Comparison of ENCODE assay signal across 8 mouse cellular contexts in genomic region chr4:129048501-129049305, GRCm38 (mm10). TPM values are rescaled to one million over a fixed set of nuclear protein-coding genes. Genes with fewer than 3 reads are reported as not detected.
A peak's percentile ranks its signal among the peaks of the same experiment; 100 is the strongest.
DNase-seq lines count a peak whose midpoint lies in the region; ATAC-seq and TF ChIP-seq lines count a peak whose summit lies in the region.

No protein-coding gene starts in this region.

- H3K79me2 ChIP-seq in myocyte (ENCODE audit: control insufficient read depth, insufficient read depth), result no peaks in the 10 kb centered on the region

- no peaks in the 10 kb centered on the region for H3K36me3 ChIP-seq in liver, embryonic 12.5 days
- no peaks in the 10 kb centered on the region for H3K36me3 ChIP-seq in myocyte (ENCODE audit: control insufficient read depth, insufficient read depth)

- WGBS in liver, embryonic 12.5 days (ENCODE audit: insufficient replicate concordance), result 1% methylated on average over 45 of the region's 52 CpGs

- no peaks in the 10 kb centered on the region for H3K9me3 ChIP-seq in liver, embryonic 12.5 days (replicated peaks)

- no peak overlapping the region for H3K27ac ChIP-seq in liver, embryonic 12.5 days

- H3ac ChIP-seq in myocyte (ENCODE audit: control insufficient read depth, insufficient read length), result peak overlapping the region; percentile 22

- ATAC-seq in liver, embryonic 12.5 days, result peak; percentile 12; the same call in 1 of the 2 replicates

- H3K9ac ChIP-seq in liver, embryonic 12.5 days, result peak overlapping the region; percentile 62

- H3K4me3 ChIP-seq in liver, embryonic 12.5 days, result peak overlapping the region; percentile 59
- H3K4me3 ChIP-seq in myocyte, result peak overlapping the region; percentile 22

- peaks cover 72% of the 10 kb centered on the region for H3K27me3 ChIP-seq in liver, embryonic 12.5 days (replicated peaks)
- peaks cover 5% of the 10 kb centered on the region for H3K27me3 ChIP-seq in myocyte (ENCODE audit: control insufficient read depth, insufficient read depth, insufficient read length)

- peak overlapping the region; percentile 93 for H3K4me2 ChIP-seq in liver, embryonic 12.5 days
- peak overlapping the region; percentile 90 for H3K4me2 ChIP-seq in myocyte (ENCODE audit: low read depth)

- DNase-seq in B cell, adult 2 months, result peak; percentile 52
- peak; percentile 61 to 66 for DNase-seq in adrenal gland, adult 18-20 months (ENCODE audit: low spot score in 2 of 2)
- peak; percentile 86 for DNase-seq in embryo, embryonic 9.5 days (ENCODE audit: extremely low spot score)
- DNase-seq in heart, adult 9 months (ENCODE audit: low spot score in 2 of 2), result peak; percentile 54 to 68
- peak; percentile 79 for DNase-seq in kidney, postnatal 10 days
- peak; percentile 90 for DNase-seq in testis, postnatal 10 days (ENCODE audit: low spot score)

- no peak for TF ChIP-seq POLR2A in myocyte (IDR thresholded peaks at IDR 0.05; ENCODE audit: insufficient read length, low read depth)

- H3K4me1 ChIP-seq in liver, embryonic 12.5 days, result peaks cover 54% of the 10 kb centered on the region

TF ChIP-seq in myocyte, 11 proteins besides CTCF, POLR2A, EP300 and RAD21:
- TF ChIP-seq TCF3 (IDR thresholded peaks at IDR 0.05; ENCODE audit: insufficient read length, low read depth) (no peak), REST (IDR thresholded peaks at IDR 0.05; ENCODE audit: insufficient read depth, insufficient read length) (no peak), MYOG (IDR thresholded peaks at IDR 0.05; ENCODE audit: control insufficient read depth in 1 of 3, insufficient read depth in 1 of 3, insufficient read length in 2 of 3, low read depth in 2 of 3) (peak in 1 of 3 experiments; percentile 31), SRF (IDR thresholded peaks at IDR 0.05; ENCODE audit: control insufficient read depth, insufficient read length, low read depth) (no peak), E2F4 (IDR thresholded peaks at IDR 0.05; ENCODE audit: insufficient read depth) (no peak), CEBPB (IDR thresholded peaks at IDR 0.05; ENCODE audit: insufficient read depth, poor library complexity, severe bottlenecking) (no peak), POLR2AphosphoS2 (IDR thresholded peaks at IDR 0.05; ENCODE audit: insufficient read length, low read depth) (no peak), USF1 (IDR thresholded peaks at IDR 0.05; ENCODE audit: low read depth) (peak; percentile 53), TCF12 (IDR thresholded peaks at IDR 0.05; ENCODE audit: insufficient read depth, poor library complexity, severe bottlenecking) (no peak), MYOD1 (IDR thresholded peaks at IDR 0.05; ENCODE audit: control insufficient read depth in 1 of 3, insufficient read length in 2 of 3, low read depth in 2 of 3) (peak in 1 of 3 experiments; percentile 27), MAX (IDR thresholded peaks at IDR 0.05; ENCODE audit: low read depth) (no peak)

RNA-seq across cellular contexts. Expression of gene Rnf19b, which starts 9.4 kb away (rescaled TPM):
- total RNA-seq in adrenal gland, adult 18-20 months (2021), result 10 to 100 TPM; 28.6 to 41.3 TPM
- 7.1 TPM in 2 replicates for polyA plus RNA-seq in liver, embryonic 12.5 days (2016; fragmentation: Nextera tagmentation; extraction: Ambion mirVana)
- 49.3 TPM for polyA plus RNA-seq in myocyte (2012; fragmentation: generic; extraction: Trizol)

RNA-seq across cellular contexts. Expression of gene Tmem54, which starts 56.6 kb away (rescaled TPM):
- not detected for total RNA-seq in adrenal gland, adult 18-20 months (2021)
- 1.9 and 2.0 TPM in 2 replicates for polyA plus RNA-seq in liver, embryonic 12.5 days (2016; fragmentation: Nextera tagmentation; extraction: Ambion mirVana)
- polyA plus RNA-seq in myocyte (2012; fragmentation: generic; extraction: Trizol), result 0.41 TPM

RNA-seq across cellular contexts. Expression of gene Ak2, which starts 56.9 kb away (rescaled TPM):
- 100 to 1,000 TPM; 111 to 164 TPM for total RNA-seq in adrenal gland, adult 18-20 months (2021)
- polyA plus RNA-seq in liver, embryonic 12.5 days (2016; fragmentation: Nextera tagmentation; extraction: Ambion mirVana), result 176 and 179 TPM in 2 replicates
- 83.0 TPM for polyA plus RNA-seq in myocyte (2012; fragmentation: generic; extraction: Trizol)
